ENCODE assay signal across 9 mouse cellular contexts in genomic region chr16:5307249-5307605, GRCm38 (mm10). TPM values are rescaled to one million over a fixed set of nuclear protein-coding genes. Genes with fewer than 3 reads are reported as not detected.
A peak's percentile ranks its signal among the peaks of the same experiment; 100 is the strongest.
DNase-seq lines count a peak whose midpoint lies in the region; ATAC-seq and TF ChIP-seq lines count a peak whose summit lies in the region.
"Had no signal": no experiment of that assay in that cellular context is flagged by ENCODE, and none has a peak within 500 bp of the region (broad histone marks: within the 10 kb centered on the region; RNA-seq: fewer than 3 reads in every experiment).

No protein-coding gene starts in this region.

- ATAC-seq in kidney, embryonic 14.5 days (ENCODE audit: low FRiP score, low TSS enrichment), result 0 out of 2 replicates have a peak, but pooled peaks have one; percentile 25
- ATAC-seq in hindbrain, embryonic 13.5 days (ENCODE audit: low FRiP score), result peak; percentile 8; the same call in 1 of the 2 replicates
- no peak for ATAC-seq in midbrain, embryonic 16.5 days

- H3K4me3 ChIP-seq in kidney, embryonic 14.5 days (ENCODE audit: low read length), result peak overlapping the region; percentile 40
- peak overlapping the region; percentile 30 for H3K4me3 ChIP-seq in cortical plate, adult 2 months (ENCODE audit: insufficient read depth, low read length)
- peak overlapping the region; percentile 48 for H3K4me3 ChIP-seq in hindbrain, embryonic 13.5 days
- H3K4me3 ChIP-seq in midbrain, embryonic 16.5 days (ENCODE audit: low read depth, low read length), result peak overlapping the region; percentile 50

- H3K9me3 ChIP-seq in kidney, embryonic 14.5 days (ENCODE audit: control insufficient read depth, low read length), result no peaks in the 10 kb centered on the region
- H3K9me3 ChIP-seq in hindbrain, embryonic 13.5 days, result no peaks in the 10 kb centered on the region
- no peaks in the 10 kb centered on the region for H3K9me3 ChIP-seq in midbrain, embryonic 16.5 days (replicated peaks; ENCODE audit: control insufficient read depth, low read length, poor library complexity, severe bottlenecking)
- H3K9me3 ChIP-seq: G1E had no signal

- TF ChIP-seq CTCF in cortical plate, adult 2 months (IDR thresholded peaks at IDR 0.05; ENCODE audit: extremely low read depth, insufficient read depth, low read length), result no peak

- 66% methylated on average over 7 of the region's 7 CpGs for WGBS in kidney, embryonic 14.5 days
- WGBS in hindbrain, embryonic 13.5 days, result 72% methylated on average over 7 of the region's 7 CpGs
- 60% methylated on average over 7 of the region's 7 CpGs for WGBS in midbrain, embryonic 16.5 days

- H3K9ac ChIP-seq in kidney, embryonic 14.5 days (ENCODE audit: low read depth, low read length), result peak overlapping the region; percentile 57; the same call in 1 of the 2 replicates
- H3K9ac ChIP-seq in hindbrain, embryonic 13.5 days, result peak overlapping the region; percentile 80
- peak overlapping the region; percentile 73 for H3K9ac ChIP-seq in midbrain, embryonic 16.5 days (ENCODE audit: low read depth, low read length)

- no peak overlapping the region for H3K27ac ChIP-seq in kidney, embryonic 14.5 days (ENCODE audit: low read depth, low read length)
- no peak overlapping the region for H3K27ac ChIP-seq in cortical plate, adult 2 months (ENCODE audit: insufficient read depth, low read length)
- H3K27ac ChIP-seq in hindbrain, embryonic 13.5 days, result no peak overlapping the region
- H3K27ac ChIP-seq in midbrain, embryonic 16.5 days (ENCODE audit: low read length), result no peak overlapping the region

- 0 out of 2 replicates have a peak, but pooled peaks cover 4% of the 10 kb centered on the region for H3K4me1 ChIP-seq in kidney, embryonic 14.5 days (ENCODE audit: control insufficient read depth, insufficient read depth, low read length)
- no peaks in the 10 kb centered on the region for H3K4me1 ChIP-seq in cortical plate, adult 2 months (ENCODE audit: control insufficient read depth, insufficient read depth, low read length)
- peaks cover 5% of the 10 kb centered on the region for H3K4me1 ChIP-seq in hindbrain, embryonic 13.5 days (replicated peaks)
- H3K4me1 ChIP-seq in midbrain, embryonic 16.5 days (ENCODE audit: control insufficient read depth, insufficient read depth, low read length), result peaks cover 4% of the 10 kb centered on the region; the same call in 1 of the 2 replicates

- no peak for TF ChIP-seq POLR2A in cortical plate, adult 2 months (IDR thresholded peaks at IDR 0.05; ENCODE audit: extremely low read depth, insufficient read depth, low read length)

- DNase-seq in kidney, adult 9 months, result no peak
- DNase-seq in right cerebral cortex, postnatal 14 days, result no peak
- no peak for DNase-seq in ovary, postnatal 14 days (ENCODE audit: low spot score)
- no peak for DNase-seq in frontal cortex, adult 2 months (ENCODE audit: extremely low spot score in 1 of 2, low spot score in 1 of 2)

- H3K4me2 ChIP-seq in kidney, embryonic 14.5 days (replicated peaks; ENCODE audit: low read depth, low read length), result peak overlapping the region; percentile 92
- H3K4me2 ChIP-seq in hindbrain, embryonic 13.5 days, result peak overlapping the region; percentile 86
- H3K4me2 ChIP-seq in midbrain, embryonic 16.5 days (ENCODE audit: low read length), result peak overlapping the region; percentile 97

- H3K27me3 ChIP-seq in kidney, embryonic 14.5 days (ENCODE audit: control insufficient read depth, insufficient read depth, low read length), result peaks cover 11% of the 10 kb centered on the region
- H3K27me3 ChIP-seq in hindbrain, embryonic 13.5 days, result peaks cover 16% of the 10 kb centered on the region
- H3K27me3 ChIP-seq in midbrain, embryonic 16.5 days (ENCODE audit: control insufficient read depth, insufficient read depth, low read depth, low read length), result no peaks in the 10 kb centered on the region; the same call in 1 of the 2 replicates

- H3K36me3 ChIP-seq in kidney, embryonic 14.5 days (ENCODE audit: control insufficient read depth, insufficient read depth, low read length), result no peaks in the 10 kb centered on the region
- H3K36me3 ChIP-seq in hindbrain, embryonic 13.5 days, result no peaks in the 10 kb centered on the region
- no peaks in the 10 kb centered on the region for H3K36me3 ChIP-seq in midbrain, embryonic 16.5 days (ENCODE audit: control insufficient read depth, insufficient read depth, low read length)
- H3K36me3 ChIP-seq: G1E had no signal

RNA-seq across cellular contexts. Expression of gene Eef2kmt, which starts 51.4 kb away (rescaled TPM):
- polyA plus RNA-seq in kidney, embryonic 14.5 days (2014; fragmentation: Nextera tagmentation; extraction: Ambion mirVana), result 31.9 and 35.7 TPM in 2 replicates
- 10.0 and 10.9 TPM in 2 replicates for polyA plus RNA-seq in cortical plate, adult 2 months (2012; rRNA removed)
- 8.9 and 11.4 TPM in 2 replicates for polyA plus RNA-seq in hindbrain, embryonic 13.5 days (2015; fragmentation: Nextera tagmentation; extraction: Ambion mirVana)
- 6.3 and 7.7 TPM in 2 replicates for polyA plus RNA-seq in midbrain, embryonic 16.5 days (2015; fragmentation: Nextera tagmentation; extraction: Ambion mirVana)
- 8.7 and 11.5 TPM in 2 replicates for polyA plus RNA-seq in frontal cortex, adult 2 months (2012; rRNA removed)
